Mouse (Mus musculus): Measurements from ENCODE around the gene Atxn2.
"Not testable (repeated sequence)": the region's sequence is repeated elsewhere in the genome, so short reads cannot be mapped to it uniquely, and the experiment has no call there.

Gene Atxn2

GRCm38 (mm10) chr5:121711174-121711927, at the start of gene Atxn2:
Atxn2 (plus strand) TSS chr5:121711337.
- DNase-seq (ENCODE audit: extremely low read depth, low read depth) = peak; percentile 48

- no peak for DNase-seq (ENCODE audit: extremely low read depth, low read depth)
Measured at GRCm38 (mm10) chr5:121661494-121661893, 49.6 kb upstream of the Atxn2 start.

- no peak for DNase-seq (ENCODE audit: extremely low read depth, low read depth)
Measured at GRCm38 (mm10) chr5:121663456-121663855, 47.7 kb upstream of the Atxn2 start.

GRCm38 (mm10) chr5:121664078-121664477, 47.1 kb upstream of the Atxn2 start:
- no peak for DNase-seq (ENCODE audit: extremely low read depth, low read depth)

GRCm38 (mm10) chr5:121664971-121665370, 46.2 kb upstream of the Atxn2 start:
- DNase-seq (ENCODE audit: extremely low read depth, low read depth) = no peak

- no peak for DNase-seq (ENCODE audit: extremely low read depth, low read depth)
Measured at GRCm38 (mm10) chr5:121667067-121667466, 44.1 kb upstream of the Atxn2 start.

GRCm38 (mm10) chr5:121668411-121668810, 42.7 kb upstream of the Atxn2 start:
- DNase-seq (ENCODE audit: extremely low read depth, low read depth) = no peak

GRCm38 (mm10) chr5:121670412-121670811, 40.7 kb upstream of the Atxn2 start:
- peak; percentile 29 for DNase-seq (ENCODE audit: extremely low read depth, low read depth)

- DNase-seq (ENCODE audit: extremely low read depth, low read depth) = no peak
Measured at GRCm38 (mm10) chr5:121682250-121682649, 28.9 kb upstream of the Atxn2 start.

- DNase-seq (ENCODE audit: extremely low read depth, low read depth) = no peak
Measured at GRCm38 (mm10) chr5:121685495-121685894, 25.6 kb upstream of the Atxn2 start.

- no peak for DNase-seq (ENCODE audit: extremely low read depth, low read depth)
Measured at GRCm38 (mm10) chr5:121686113-121686898, 24.8 kb upstream of the Atxn2 start.

GRCm38 (mm10) chr5:121690482-121691211, 20.5 kb upstream of the Atxn2 start:
- no peak for DNase-seq (ENCODE audit: extremely low read depth, low read depth)

- DNase-seq (ENCODE audit: extremely low read depth, low read depth) = not testable (repeated sequence)
Measured at GRCm38 (mm10) chr5:121691436-121691835, 19.7 kb upstream of the Atxn2 start.

- DNase-seq (ENCODE audit: extremely low read depth, low read depth) = no peak
Measured at GRCm38 (mm10) chr5:121692897-121693296, 18.2 kb upstream of the Atxn2 start.

GRCm38 (mm10) chr5:121696761-121697160, 14.4 kb upstream of the Atxn2 start:
- DNase-seq (ENCODE audit: extremely low read depth, low read depth) = no peak

GRCm38 (mm10) chr5:121699891-121700290, 11.2 kb upstream of the Atxn2 start:
- DNase-seq (ENCODE audit: extremely low read depth, low read depth) = no peak

GRCm38 (mm10) chr5:121700496-121700895, 10.6 kb upstream of the Atxn2 start:
- DNase-seq (ENCODE audit: extremely low read depth, low read depth) = no peak

- DNase-seq (ENCODE audit: extremely low read depth, low read depth) = no peak
Measured at GRCm38 (mm10) chr5:121701111-121701769, 9.9 kb upstream of the Atxn2 start.

- DNase-seq (ENCODE audit: extremely low read depth, low read depth) = no peak
Measured at GRCm38 (mm10) chr5:121703341-121703740, 7.8 kb upstream of the Atxn2 start.

- no peak for DNase-seq (ENCODE audit: extremely low read depth, low read depth)
Measured at GRCm38 (mm10) chr5:121704512-121705248, 6.5 kb upstream of the Atxn2 start.

GRCm38 (mm10) chr5:121710402-121710801, 735 bp upstream of the Atxn2 start:
- no peak for DNase-seq (ENCODE audit: extremely low read depth, low read depth)

All from MEL-GATA-1-ER (cell line).